Mouse (Mus musculus) CD4-positive, CD25-positive, alpha-beta regulatory T cell, adult 2 months (primary cell): ENCODE data around the gene Gapdh.
A peak's percentile ranks its signal among the peaks of the same experiment; 100 is the strongest.
"Not testable (repeated sequence)": the region's sequence is repeated elsewhere in the genome, so short reads cannot be mapped to it uniquely, and the experiment has no call there.

Experiments
- DNase-seq: peaks from one replicate; pipeline ENCODE4 v3.0.0-alpha.2; 2012; ENCODE audit warnings: low read depth, low spot score

The Gapdh gene

DNA sequence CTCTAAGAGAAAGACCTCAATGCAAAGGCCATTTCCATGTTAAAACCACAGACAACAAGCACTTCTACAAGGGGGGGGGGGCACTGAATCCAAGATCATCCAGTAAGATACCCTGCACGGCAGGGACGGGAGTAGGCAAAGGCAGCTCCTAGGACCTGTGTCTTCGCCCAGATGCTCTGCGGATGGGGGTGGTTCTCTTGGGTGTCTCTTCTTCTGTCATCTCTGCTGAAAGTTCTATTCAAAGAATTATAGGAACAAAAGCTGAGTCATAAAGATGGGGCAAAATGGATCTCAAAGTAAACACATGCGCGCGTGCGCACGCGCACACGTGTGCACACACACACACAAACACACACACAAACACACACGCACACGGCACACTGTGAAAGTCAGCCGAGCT lies 1.8 kb upstream of the Gapdh start:
- no peak for DNase-seq

DNA sequence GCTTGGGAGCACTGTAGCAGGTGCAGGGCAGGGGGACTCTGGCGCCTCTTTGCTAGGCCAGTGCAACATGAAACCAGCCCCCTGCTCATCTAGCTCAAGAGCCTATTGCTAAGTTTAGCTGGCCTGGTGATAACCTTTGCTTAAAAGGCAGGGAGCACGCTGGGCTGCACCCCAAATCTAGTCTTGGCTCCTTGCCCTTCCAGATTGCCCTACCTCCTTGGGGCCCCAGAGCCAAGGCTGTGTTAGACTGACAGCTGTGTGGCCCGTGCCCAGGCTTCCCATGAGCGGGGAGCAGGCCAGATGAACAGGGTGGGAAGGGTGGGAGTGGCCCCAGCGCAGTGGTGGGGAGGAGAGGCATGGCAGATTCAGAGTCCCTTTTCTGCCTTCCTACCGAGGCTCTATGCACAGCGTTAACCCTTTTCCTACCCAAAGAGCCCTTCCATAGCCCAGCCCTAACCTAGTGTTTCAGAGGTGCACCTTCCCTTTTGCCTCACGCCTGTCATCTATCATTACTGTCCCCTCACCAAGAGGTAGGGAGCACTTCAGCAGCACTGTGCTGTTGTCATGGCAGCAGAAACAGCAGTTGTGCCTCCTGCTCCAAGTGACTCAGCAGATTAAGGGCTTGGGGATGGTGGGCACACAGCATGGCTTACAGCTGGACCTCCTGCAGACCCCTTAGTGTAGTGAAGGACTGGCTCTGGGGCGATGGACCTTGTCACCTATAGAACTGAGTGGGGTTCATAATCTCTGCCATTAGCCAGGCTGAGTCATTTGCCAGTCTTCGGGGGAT lies 789 bp upstream of the Gapdh start:
- DNase-seq, result no peak

DNA sequence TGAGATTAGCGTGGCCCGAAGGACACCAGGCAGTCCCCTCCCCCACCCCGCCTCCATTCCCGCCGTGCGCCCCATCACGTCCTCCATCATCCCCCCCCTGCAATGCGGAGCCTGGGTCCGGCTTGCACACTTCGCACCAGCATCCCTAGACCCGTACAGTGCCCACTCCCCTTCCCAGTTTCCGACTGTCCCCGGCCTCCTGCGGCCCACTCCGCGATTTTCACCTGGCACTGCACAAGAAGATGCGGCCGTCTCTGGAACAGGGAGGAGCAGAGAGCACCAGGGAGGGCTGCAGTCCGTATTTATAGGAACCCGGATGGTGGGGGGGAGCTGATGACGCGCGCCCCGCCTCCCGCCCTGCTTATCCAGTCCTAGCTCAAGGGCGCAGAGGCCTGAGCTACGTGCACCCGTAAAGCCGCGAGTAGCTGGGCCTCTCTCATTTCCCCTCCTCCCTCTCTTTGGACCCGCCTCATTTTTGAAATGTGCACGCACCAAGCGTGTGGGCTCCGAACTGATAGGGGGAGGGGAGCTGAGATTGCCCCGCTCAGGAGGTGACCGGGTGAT lies 857 bp downstream of the Gapdh start:
- DNase-seq, result peak; percentile 98

DNA sequence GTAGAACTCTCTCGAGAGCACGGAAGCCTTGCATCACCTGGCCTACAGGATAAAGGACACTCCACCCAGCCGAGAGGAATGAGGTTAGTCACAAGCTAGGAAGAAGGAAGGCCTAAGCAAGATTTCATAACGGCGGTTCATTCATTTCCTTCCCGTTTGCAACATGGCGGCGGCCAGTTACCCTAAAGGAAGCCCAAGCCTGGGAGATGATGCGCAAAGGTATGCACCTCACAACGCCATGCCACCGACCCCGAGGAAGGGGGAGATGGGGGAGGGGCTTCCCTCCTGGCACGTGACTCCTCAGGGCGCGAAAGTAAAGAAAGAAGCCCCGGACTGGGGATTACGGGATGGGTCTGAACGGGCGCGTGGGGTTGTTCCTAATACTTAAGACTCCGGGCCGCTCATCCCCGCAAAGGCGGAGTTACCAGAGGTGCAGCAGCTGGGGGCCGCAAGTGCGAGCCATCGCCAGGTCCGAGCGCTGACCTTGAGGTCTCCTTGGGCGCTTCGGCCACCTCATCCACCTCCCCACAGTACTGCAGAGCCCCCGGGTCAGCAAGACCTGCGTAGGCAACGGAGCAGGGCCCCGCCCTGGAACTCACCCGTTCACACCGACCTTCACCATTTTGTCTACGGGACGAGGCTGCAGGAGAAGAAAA lies 1.5 kb downstream of the Gapdh start:
- DNase-seq, result peak; percentile 83

DNA sequence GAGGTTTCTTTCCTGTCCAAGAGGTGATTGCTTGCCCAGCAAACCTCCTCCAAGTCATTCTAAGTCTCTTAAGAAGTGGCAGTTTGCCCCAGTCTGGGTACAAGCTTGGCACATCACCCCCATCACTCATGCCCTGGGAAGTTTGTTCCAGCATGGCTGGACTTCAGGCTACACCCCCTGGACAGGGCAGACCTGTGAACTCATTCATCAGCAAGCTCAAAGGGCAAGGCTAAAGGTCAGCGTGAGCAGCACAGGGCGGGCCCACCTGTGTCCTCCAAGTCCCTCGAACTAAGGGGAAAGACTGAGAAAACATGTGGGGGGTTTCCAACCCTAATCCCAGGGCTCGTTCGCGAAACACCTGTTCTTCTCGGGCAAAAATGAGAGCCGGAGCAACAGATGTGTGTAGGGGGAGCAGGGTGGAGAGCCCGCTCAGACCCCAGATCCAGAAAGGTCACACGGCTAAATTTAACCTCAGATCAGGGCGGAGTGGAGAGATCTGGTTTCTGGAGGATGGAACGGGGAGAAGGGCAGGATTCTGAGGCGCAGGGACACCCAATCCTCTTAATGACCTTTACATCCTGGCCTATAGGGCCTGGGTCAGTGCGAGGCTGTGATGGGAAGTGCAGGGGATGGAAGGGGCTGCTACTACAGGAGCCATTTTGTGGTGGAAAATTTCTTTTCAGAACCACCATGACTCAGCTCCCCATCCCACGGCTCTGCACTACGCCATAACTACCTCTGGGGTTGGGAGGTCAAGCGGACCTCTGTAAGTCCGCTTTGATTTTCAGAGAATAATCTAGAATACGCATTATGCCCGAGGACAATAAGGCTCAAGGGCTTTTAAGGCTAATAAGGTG lies 2.2 kb downstream of the Gapdh start:
- DNase-seq, result peak; percentile 52

DNA sequence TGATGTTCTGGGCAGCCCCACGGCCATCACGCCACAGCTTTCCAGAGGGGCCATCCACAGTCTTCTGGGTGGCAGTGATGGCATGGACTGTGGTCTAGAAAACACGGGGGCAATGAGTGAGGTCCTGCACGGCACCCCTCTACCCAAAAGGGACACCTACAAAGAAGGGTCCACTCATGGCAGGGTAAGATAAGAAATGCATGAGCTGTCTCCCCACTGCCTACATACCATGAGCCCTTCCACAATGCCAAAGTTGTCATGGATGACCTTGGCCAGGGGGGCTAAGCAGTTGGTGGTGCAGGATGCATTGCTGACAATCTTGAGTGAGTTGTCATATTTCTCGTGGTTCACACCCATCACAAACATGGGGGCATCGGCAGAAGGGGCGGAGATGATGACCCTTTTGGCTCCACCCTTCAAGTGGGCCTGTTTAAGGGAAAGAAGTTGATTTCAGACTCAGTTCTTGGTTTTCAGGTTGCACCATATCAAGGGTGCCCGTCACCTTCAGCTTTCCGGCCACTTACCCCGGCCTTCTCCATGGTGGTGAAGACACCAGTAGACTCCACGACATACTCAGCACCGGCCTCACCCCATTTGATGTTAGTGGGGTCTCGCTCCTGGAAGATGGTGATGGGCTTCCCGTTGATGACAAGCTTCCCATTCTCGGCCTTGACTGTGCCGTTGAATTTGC lies 3.5 kb downstream of the Gapdh start:
- DNase-seq, result not testable (repeated sequence)

DNA sequence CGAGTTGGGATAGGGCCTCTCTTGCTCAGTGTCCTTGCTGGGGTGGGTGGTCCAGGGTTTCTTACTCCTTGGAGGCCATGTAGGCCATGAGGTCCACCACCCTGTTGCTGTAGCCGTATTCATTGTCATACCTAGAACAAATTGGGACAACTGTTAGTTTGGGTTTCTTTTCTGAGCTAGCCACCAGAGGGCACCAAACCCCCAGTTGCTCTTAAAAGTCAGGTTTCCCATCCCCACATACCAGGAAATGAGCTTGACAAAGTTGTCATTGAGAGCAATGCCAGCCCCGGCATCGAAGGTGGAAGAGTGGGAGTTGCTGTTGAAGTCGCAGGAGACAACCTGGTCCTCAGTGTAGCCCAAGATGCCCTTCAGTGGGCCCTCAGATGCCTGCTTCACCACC lies 4.3 kb downstream of the Gapdh start:
- peak; percentile 90 for DNase-seq

DNA sequence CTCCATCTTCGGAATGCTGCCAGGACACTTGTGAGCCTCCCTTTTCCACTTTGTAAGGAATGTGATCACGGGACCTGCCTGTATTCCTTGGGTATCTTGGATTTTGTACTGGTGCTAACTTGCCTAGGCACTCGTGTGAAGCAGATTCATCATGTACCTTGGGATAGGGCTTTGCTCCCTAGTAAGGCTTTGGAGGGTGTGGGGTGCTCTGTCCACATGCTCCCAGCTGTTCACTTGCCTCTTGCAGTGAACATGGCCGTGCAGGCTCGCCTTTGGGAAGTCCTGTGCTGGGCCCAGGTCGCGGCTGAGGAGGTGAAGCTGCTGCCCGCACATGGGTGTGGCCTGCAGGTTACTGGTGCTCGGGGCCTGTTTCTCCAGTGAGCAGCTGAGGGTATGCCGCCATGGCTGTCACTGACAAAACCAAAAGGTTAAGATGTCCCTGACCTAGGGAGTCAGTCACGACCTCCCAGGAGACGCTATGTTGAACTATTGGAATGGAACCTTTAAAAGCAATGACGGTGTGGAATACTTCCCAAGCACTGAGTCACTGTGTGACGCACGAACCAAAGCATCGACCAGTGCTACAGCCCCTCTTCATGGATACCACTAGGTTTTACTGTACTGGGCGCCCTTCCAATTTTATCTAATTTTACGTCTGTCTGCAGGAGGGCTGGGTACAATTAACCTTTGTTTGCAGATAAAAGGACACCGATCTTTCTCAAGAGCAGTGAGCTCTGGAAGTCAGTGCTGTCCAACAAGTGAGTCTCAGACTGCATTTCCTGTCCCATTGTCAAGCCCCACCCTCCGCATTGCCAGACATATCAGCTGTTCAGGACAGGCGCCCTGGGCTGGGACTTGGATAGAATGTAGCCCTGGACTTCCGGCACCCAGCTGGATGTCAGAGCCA lies 5.2 kb downstream of the Gapdh start:
- peak; percentile 39 for DNase-seq

DNA sequence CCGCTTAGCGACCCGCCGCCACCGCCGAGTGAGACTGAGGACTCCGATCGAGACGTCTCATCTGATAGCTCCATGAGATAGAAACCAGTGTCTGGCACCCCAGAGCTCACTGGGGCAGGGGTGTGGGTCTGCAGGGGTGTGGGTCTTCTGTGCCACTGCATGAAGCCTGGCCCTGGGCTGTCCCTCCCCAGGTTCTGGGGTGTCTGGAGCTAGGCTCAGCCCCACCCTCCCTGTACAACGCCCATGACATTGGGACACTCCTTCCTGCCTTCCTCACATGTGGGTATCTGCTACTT lies 5.8 kb downstream of the Gapdh start:
- peak; percentile 13 for DNase-seq

DNA sequence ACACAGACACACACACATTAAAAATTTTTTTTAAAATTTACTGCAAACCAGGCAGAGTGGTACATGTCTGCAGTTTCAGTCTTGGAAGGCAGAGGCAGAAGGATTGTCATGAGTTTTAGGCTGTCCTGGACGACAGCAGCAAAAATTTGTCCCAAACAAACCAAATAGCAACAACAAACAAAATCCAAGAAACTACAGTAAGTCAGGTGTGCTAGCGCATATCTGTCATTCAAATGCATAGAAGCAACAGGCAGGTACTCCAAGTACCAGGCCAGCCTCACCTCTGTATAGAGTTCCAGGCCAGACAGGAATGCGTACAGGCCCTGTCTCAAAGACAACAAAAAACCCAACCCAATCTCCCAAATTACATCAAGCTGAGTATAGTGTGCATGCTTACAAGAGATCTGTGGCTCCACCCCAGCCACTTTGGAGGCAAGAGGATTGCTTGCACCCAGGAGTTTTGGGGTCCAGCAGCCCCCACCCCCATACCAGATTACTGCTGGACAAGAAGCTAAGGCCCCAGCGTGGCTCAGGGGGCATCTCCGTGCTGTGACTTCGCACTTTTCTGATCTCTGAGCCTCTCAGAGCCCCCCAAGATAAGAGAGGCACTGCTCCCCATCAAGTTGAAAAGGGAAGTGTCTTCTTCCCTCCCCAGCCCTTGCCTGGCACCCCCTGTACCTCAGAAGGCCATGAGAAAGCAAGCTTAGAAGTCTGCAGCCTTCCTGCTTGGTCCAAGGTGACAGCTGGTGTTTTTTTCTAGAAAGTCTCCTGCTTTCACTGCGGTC lies 6.3 kb downstream of the Gapdh start:
- DNase-seq, result no peak

DNA sequence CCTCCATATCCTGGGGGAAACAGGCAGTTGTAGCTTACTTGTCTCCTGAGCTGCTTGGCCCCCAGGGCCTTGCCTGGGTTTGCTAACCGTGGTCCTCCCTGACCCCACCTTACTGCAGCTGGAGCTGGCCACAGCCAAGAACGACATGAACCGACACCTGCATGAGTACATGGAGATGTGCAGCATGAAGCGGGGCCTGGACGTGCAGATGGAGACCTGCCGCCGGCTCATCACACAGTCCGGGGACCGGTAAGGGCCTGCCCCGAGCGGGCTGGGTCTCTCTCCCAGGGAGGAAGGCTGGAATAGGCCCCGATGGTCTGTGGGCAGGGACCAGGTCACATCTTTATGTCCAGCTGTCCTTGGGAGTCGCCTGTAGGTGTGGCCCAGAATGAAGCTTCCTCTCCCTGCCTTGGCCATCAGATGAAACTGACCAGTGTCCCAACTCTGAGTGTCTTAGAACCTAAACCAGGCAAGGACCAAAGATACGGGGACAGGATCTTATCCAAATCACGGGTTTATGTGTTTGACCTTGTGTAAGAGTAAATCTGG lies 7.2 kb downstream of the Gapdh start:
- no peak for DNase-seq

DNA sequence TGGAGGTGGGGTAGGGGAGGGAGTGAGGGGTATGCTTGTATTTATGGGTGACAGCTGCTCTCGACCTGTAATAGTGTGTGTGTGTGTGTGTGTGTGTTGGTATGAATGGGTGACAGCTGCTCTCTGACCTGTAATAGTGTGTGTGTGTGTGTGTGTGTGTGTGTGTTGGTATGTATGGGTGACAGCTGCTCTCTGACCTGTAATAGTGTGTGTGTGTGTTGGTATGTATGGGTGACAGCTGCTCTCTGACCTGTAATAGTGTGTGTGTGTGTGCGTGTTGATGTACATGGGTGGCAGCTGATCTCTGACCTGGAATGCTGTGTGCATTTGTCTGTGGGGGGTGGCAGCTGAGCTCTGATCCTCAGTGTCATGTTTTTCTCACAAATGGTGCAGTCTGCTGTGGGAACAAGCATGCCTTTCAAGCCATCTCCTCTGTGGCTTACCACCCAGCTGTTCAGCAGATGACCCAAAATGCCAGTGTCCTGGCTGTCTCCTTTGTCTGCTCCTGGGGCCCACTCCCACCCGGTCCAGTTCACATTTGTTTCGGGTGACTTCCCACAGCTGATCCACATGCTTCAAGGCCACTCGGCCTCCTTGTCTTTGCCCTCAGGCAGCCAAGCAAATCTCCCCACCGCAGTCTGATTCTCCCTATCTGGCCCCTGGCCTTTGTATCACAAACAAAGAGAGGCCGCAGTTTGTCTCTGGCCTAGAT lies 9.2 kb downstream of the Gapdh start:
- no peak for DNase-seq

DNA sequence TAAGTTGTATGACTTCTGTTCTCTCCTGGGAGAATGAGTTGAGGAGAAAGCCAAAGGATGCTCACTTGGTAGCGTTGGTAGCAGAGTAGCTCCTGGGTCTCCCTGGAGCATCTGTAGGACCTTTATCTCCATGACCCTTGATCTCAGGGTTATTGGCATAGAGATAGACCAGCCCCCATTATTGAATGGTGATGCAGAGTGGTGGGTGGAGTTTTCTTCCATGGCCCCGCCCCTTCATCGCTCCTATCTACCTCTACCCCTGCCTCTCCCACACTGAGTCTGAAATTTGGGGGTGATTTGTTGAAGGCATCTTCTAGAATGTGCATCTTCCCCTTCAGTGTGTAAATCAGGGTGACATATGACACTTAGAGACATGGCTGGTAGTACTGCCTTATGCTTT lies 9.8 kb downstream of the Gapdh start:
- DNase-seq, result no peak

DNA sequence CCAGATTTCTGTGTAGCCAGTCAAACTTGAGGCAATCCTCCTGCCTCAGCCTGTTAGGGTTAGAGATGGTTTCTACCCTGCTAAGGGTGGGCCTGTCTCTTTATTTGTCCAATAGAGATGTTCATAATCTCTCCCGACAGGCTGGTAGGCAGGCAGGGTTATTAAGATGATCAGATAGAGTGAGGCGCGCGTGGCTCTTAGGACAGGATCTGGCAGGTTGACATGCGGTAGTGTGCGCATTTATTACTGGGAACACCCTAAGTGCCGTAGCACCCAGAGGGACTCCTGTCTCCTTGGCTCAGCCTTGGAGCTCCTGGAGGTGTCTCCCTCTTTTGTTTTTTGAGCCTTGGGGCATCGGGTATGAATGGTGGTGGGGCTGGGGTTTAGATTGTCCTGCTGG lies 11.0 kb downstream of the Gapdh start:
- no peak for DNase-seq

DNA sequence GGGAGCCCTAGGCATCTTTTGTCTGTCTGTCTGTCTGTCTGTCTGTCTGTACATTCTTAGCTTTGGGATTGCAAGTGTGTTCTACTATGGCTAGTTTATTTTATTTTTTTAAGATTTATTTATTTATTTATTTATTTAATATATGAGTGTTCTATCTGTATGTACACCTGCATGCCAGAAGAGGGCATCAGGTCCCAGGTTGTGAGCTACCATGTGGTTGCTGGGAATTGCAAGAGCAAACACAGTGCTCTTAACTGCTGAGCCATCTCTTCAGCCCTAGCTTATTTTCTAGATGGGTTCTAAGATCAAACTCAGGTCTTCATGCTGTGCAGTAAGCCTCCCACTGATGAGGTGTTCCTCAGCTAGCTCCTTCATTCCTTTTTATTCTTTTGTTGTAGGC lies 11.7 kb downstream of the Gapdh start:
- DNase-seq, result peak; percentile 66

DNA sequence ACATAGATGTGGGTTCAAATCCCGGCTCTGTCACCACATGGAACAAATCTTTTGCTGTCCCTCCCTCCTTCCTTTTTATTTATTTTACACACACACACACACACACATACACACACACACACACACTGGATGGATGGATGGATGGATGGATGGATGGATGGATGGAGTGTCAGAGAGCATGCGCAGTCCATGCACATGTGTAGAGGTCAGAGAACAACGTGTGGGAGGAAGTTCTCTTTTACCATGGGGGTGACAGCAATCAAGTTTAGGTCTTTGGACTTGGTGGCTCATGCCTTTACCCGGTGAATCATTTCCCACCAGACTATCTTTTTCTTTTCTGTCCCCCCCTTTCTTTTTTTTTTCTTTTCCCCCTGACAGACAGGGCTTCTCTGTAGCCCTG lies 12.6 kb downstream of the Gapdh start:
- no peak for DNase-seq

DNA sequence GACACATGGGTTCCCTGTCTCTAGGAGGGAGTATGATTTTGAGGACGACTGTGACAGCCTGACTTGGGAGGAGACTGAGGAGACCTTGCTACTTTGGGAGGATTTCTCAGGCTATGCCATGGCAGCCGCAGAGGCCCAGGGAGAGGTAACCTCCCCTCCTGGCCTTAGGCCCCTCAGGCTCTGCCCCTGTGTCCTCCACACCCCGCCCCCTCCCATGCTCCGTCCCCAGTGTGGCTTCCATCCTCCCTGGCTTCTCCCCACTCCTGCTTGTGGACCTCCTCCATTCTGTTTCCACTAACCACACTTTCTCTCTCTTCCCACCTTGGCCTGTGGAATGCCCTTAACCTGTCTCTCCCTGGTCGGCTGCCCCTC lies 13.3 kb downstream of the Gapdh start:
- no peak for DNase-seq

DNA sequence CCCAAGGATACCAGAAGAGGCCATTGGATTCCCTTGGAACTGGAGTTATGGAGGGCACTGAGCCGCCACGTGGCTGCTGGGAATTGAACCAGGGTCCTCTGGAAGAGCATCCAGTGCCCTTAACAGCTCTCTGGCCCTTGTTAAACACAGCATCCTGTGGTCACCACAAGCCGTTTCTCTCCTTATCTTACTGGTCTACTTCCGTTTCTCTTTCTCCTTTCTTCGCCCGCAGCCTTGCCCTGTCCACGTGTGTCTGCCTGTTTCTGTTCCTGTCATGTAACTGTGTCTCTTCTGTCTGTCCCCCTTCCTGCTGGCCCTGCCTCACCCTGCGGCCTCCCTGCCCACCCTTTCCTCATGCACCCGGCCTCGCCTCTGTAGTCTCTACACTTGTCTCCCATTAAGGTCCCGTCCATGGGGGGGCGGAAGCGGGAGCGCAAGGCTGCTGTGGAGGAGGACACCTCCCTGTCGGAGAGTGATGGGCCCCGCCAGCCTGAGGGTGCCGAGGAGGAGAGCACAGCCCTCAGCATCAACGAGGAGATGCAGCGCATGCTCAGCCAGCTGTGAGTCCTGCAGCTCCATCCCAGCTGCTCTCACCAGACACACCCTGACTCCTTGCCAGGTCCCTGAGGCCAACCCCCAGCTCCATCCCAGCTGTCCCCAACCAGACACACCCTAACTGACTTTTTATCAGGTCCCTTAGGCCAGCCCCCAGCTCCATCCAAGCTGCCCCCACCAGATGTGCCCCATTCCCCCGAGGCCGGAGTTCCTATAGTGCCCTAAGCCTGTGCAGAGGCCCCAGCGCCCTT lies 13.9 kb downstream of the Gapdh start:
- DNase-seq, result no peak
